Mouse (Mus musculus) embryonic facial prominence, embryonic 10.5 days (tissue): ENCODE results near the gene Ankrd35. TPM values are rescaled to one million over a fixed set of nuclear protein-coding genes. Genes with fewer than 3 reads are reported as not detected.

Source experiments
- polyA plus RNA-seq: library from polyadenylated mRNA; unstranded; fragments of >200 nt; fragmentation: Nextera tagmentation; extraction: Ambion mirVana; gene quantifications from 2 replicates; pipeline ENCODE4 v1.2.1, GENCODE M21; 2016

Gene Ankrd35
- polyA plus RNA-seq, 1 experiment from 2014 or later: 0.11 TPM

Other genes with a start within 250 kb of the Ankrd35 start
- not detected in 2 replicates for gene BC107364, start 217.8 kb upstream of the Ankrd35 start, polyA plus RNA-seq
- gene Hfe2, start 145.0 kb upstream of the Ankrd35 start, polyA plus RNA-seq: 1.4 and 1.5 TPM in 2 replicates
- 31.2 and 34.9 TPM in 2 replicates for gene Txnip, start 112.2 kb upstream of the Ankrd35 start, polyA plus RNA-seq
- 1.6 and 1.9 TPM in 2 replicates for gene Gm16253, start 93.1 kb upstream of the Ankrd35 start, polyA plus RNA-seq
- gene Polr3gl, start 76.0 kb upstream of the Ankrd35 start, polyA plus RNA-seq: 30.0 and 33.1 TPM in 2 replicates
- gene Ankrd34a, start 73.5 kb upstream of the Ankrd35 start, polyA plus RNA-seq: 0.66 and 0.99 TPM in 2 replicates
- 5.2 and 5.6 TPM in 2 replicates for gene Lix1l, start 69.0 kb upstream of the Ankrd35 start, polyA plus RNA-seq
- gene Rbm8a, start 40.2 kb upstream of the Ankrd35 start, polyA plus RNA-seq: 242 and 244 TPM in 2 replicates
- gene Pex11b, start 34.8 kb upstream of the Ankrd35 start, polyA plus RNA-seq: 41.6 and 41.9 TPM in 2 replicates
- 0.09 TPM in 2 replicates for gene Gm42957, start 34.7 kb upstream of the Ankrd35 start, polyA plus RNA-seq
- gene Itga10, start 24.5 kb upstream of the Ankrd35 start, polyA plus RNA-seq: 0.39 and 0.55 TPM in 2 replicates
- gene Pias3, start 26.3 kb downstream of the Ankrd35 start, polyA plus RNA-seq: 45.2 and 53.4 TPM in 2 replicates
- gene Nudt17, start 38.4 kb downstream of the Ankrd35 start, polyA plus RNA-seq: 12.9 and 13.0 TPM in 2 replicates
- gene Polr3c, start 57.5 kb downstream of the Ankrd35 start, polyA plus RNA-seq: 44.1 and 47.6 TPM in 2 replicates
- gene Rnf115, start 57.5 kb downstream of the Ankrd35 start, polyA plus RNA-seq: 66.8 and 69.7 TPM in 2 replicates
- 0.24 TPM in 1 of 2 replicates, not detected in the other for gene Pdzk1, start 159.2 kb downstream of the Ankrd35 start, polyA plus RNA-seq
- 0.14 and 0.19 TPM in 2 replicates for gene Cd160, start 159.2 kb downstream of the Ankrd35 start, polyA plus RNA-seq
- gene Gja5, start 234.6 kb downstream of the Ankrd35 start, polyA plus RNA-seq: 9.4 and 9.6 TPM in 2 replicates
- 38.1 and 42.2 TPM in 2 replicates for gene Gpr89, start 235.2 kb downstream of the Ankrd35 start, polyA plus RNA-seq